Mouse (Mus musculus): ENCODE measurements around the gene C1rb. TPM values are rescaled to one million over a fixed set of nuclear protein-coding genes. Genes with fewer than 3 reads are reported as not detected.
"Not testable (repeated sequence)": the region's sequence is repeated elsewhere in the genome, so short reads cannot be mapped to it uniquely, and the experiment has no call there.

C1rb gene
- total RNA-seq, 2 experiments from 2014 or later: 0.95 to 1.3 TPM

- intact Hi-C loops (cut with DNase I): no loop called here
- DNase-seq (ENCODE audit: low spot score): no peak
Measured at GRCm38 (mm10) chr6:124588771-124589170, 18.7 kb downstream of the C1rb start.

GRCm38 (mm10) chr6:124592186-124592700, 22.1 kb downstream of the C1rb start:
- no peak for DNase-seq (ENCODE audit: low spot score)
- intact Hi-C loops (cut with DNase I): no loop called here

- intact Hi-C loops (cut with DNase I): no loop called here
- DNase-seq (ENCODE audit: low spot score): no peak
Measured at GRCm38 (mm10) chr6:124593121-124593520, 23.0 kb downstream of the C1rb start.

GRCm38 (mm10) chr6:124602031-124602430, 31.9 kb downstream of the C1rb start:
- intact Hi-C loops (cut with DNase I): no loop called here

GRCm38 (mm10) chr6:124625612-124626011, 55.5 kb downstream of the C1rb start:
- intact Hi-C loops (cut with DNase I): no loop called here
- DNase-seq (ENCODE audit: low spot score): no peak

More at GRCm38 (mm10) chr6:124602031-124602430, 31.9 kb downstream of the C1rb start:
- no peak for DNase-seq (ENCODE audit: low spot score)

- intact Hi-C loops (cut with DNase I); DNase-seq (ENCODE audit: low spot score): not testable (repeated sequence)
Measured at GRCm38 (mm10) chr6:124626184-124626583, 56.1 kb downstream of the C1rb start.

- no peak for DNase-seq (ENCODE audit: low spot score)
- intact Hi-C loops (cut with DNase I): no loop called here
Measured at GRCm38 (mm10) chr6:124630763-124631162, 60.7 kb downstream of the C1rb start.

Other genes with a start within 250 kb of the C1rb start
- gene Pex5, start 155.2 kb upstream of the C1rb start, total RNA-seq (2021): 10 to 100 TPM; 26.2 to 26.9 TPM
- 1 to 10 TPM in 1 of 2 experiments, under 1 TPM in 1; 0.49 to 1.5 TPM for gene Clstn3, start 105.5 kb upstream of the C1rb start, total RNA-seq (2021)
- gene C1rl, start 77.2 kb upstream of the C1rb start, total RNA-seq (2021): 1 to 10 TPM; 1.1 to 1.3 TPM
- 10 to 100 TPM; 10.7 to 11.6 TPM for gene C1ra, start 57.9 kb upstream of the C1rb start, total RNA-seq (2021)
- 10 to 100 TPM; 20.2 to 22.7 TPM for gene C1s1, start 27.9 kb upstream of the C1rb start, total RNA-seq (2021)
- under 1 TPM; 0.48 to 0.62 TPM for gene C1s2, start 65.8 kb downstream of the C1rb start, total RNA-seq (2021)
- 10 to 100 TPM; 39.6 to 43.9 TPM for gene Lpcat3, start 92.7 kb downstream of the C1rb start, total RNA-seq (2021)
- gene Emg1, start 141.9 kb downstream of the C1rb start, total RNA-seq (2021): 10 to 100 TPM; 72.5 to 75.1 TPM
- gene Phb2, start 142.0 kb downstream of the C1rb start, total RNA-seq (2021): 100 to 1,000 TPM; 322 to 323 TPM
- gene Ptpn6, start 168.4 kb downstream of the C1rb start, total RNA-seq (2021): 1 to 10 TPM; 4.7 TPM
- 100 to 1,000 TPM; 274 to 277 TPM for gene Grcc10, start 171.1 kb downstream of the C1rb start, total RNA-seq (2021)
- gene Gm45234, start 185.7 kb downstream of the C1rb start, total RNA-seq (2021): 1 to 10 TPM in 1 of 2 experiments, not detected in 1; 3.8 TPM
- 10 to 100 TPM; 37.0 to 39.7 TPM for gene Atn1, start 186.2 kb downstream of the C1rb start, total RNA-seq (2021)
- gene Eno2, start 199.4 kb downstream of the C1rb start, total RNA-seq (2021): 1 to 10 TPM; 1.9 to 3.3 TPM
- not detected for gene Lrrc23, start 209.4 kb downstream of the C1rb start, total RNA-seq (2021)
- 1 to 10 TPM; 2.9 to 3.3 TPM for gene Spsb2, start 238.4 kb downstream of the C1rb start, total RNA-seq (2021)
- 100 to 1,000 TPM; 837 to 904 TPM for gene Tpi1, start 244.0 kb downstream of the C1rb start, total RNA-seq (2021)